Mouse (Mus musculus) spleen, adult 2 months (tissue): ENCODE data around the gene Pqlc2.

Experiments used
- CTCF ChIP-seq: fragments of 200-500 bp; IDR thresholded peaks from 2 replicates; pipeline ENCODE4 v1.5.1; 2011; ENCODE audit warnings: mild to moderate bottlenecking, inconsistent platforms; ENCODE audit not compliant: insufficient read depth, insufficient read length, insufficient replicate concordance; ENCODE audit errors: extremely low read depth
- POLR2A ChIP-seq: fragments of 200-500 bp; IDR thresholded peaks from 2 replicates; pipeline ENCODE4 v1.6.1; 2011; ENCODE audit warnings: low read depth, low read length, inconsistent platforms

GRCm38 (mm10) chr4:139258621-139259301, 51.7 kb downstream of the Pqlc2 start:
- TF ChIP-seq CTCF (no peak), POLR2A (no peak)
